Mouse (Mus musculus) MN1 (cell line): ENCODE measurements around the gene Rps15a.

ENCODE experiments used
- DNase-seq: peaks from one replicate; pipeline ENCODE4 v3.0.0-alpha.2; 2016; ENCODE audit warnings: low spot score

The Rps15a gene

GRCm38 (mm10) chr7:118115533-118115876 lies 483 bp downstream of the Rps15a start:
- no peak for DNase-seq

- no peak for DNase-seq
These were observed 2.3 kb downstream of the Rps15a start for GRCm38 (mm10) chr7:118113541-118114297.

GRCm38 (mm10) chr7:118111128-118111527 lies 4.9 kb downstream of the Rps15a start:
- DNase-seq, result no peak

GRCm38 (mm10) chr7:118107671-118108070 lies 8.3 kb downstream of the Rps15a start:
- no peak for DNase-seq

- DNase-seq, result peak; percentile 64
These were observed 11.4 kb downstream of the Rps15a start for GRCm38 (mm10) chr7:118104458-118105052.

GRCm38 (mm10) chr7:118103462-118104379 lies 12.3 kb downstream of the Rps15a start:
- no peak for DNase-seq

GRCm38 (mm10) chr7:118102678-118103461 lies 13.1 kb downstream of the Rps15a start:
- no peak for DNase-seq

- peak; percentile 76 for DNase-seq
These were observed 13.8 kb downstream of the Rps15a start for GRCm38 (mm10) chr7:118102231-118102630.

- DNase-seq, result no peak
These were observed 18.4 kb downstream of the Rps15a start for GRCm38 (mm10) chr7:118097615-118098014.

GRCm38 (mm10) chr7:118079987-118080386 lies 36.0 kb downstream of the Rps15a start:
- DNase-seq, result no peak

- no peak for DNase-seq
These were observed 36.9 kb downstream of the Rps15a start for GRCm38 (mm10) chr7:118079097-118079496.

- no peak for DNase-seq
These were observed 48.7 kb downstream of the Rps15a start for GRCm38 (mm10) chr7:118067261-118067660.

- DNase-seq, result no peak
These were observed 59.7 kb downstream of the Rps15a start for GRCm38 (mm10) chr7:118056300-118056699.
